Mouse (Mus musculus) right cerebral cortex, postnatal 36 days (tissue): ENCODE data around the gene Zmynd11.

ENCODE experiments used
- DNase-seq, 2 experiments: peaks; one replicate each; pipeline ENCODE4 v3.0.0; 2022; ENCODE audit warnings: low spot score in 2 of 2, mixed read lengths in 1 of 2

Gene Zmynd11

GRCm38 (mm10) chr13:9656613-9657012 is 108.5 kb downstream of the Zmynd11 start:
- DNase-seq = no peak

- no peak for DNase-seq
These were observed 112.1 kb downstream of the Zmynd11 start for GRCm38 (mm10) chr13:9653018-9653417.

DNA sequence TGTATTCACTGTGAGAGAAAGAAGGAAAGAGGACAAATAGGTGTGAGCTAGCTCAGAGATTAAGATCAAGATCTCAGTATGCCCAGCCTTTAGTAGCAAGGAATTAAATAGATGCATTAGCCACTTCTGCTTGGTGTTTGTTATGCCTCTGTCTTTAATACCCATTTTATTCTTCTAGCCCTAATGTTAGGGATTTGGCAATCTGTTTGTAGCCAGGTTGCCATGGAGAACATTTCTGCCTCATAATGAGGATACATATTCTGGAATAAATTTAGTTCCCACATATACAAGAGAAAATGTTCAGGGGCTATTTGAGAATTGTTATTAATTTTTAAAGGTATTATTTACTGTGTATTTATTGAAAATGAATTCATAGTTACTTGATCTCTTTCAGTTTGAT is 114.5 kb downstream of the Zmynd11 start:
- no peak for DNase-seq

DNA sequence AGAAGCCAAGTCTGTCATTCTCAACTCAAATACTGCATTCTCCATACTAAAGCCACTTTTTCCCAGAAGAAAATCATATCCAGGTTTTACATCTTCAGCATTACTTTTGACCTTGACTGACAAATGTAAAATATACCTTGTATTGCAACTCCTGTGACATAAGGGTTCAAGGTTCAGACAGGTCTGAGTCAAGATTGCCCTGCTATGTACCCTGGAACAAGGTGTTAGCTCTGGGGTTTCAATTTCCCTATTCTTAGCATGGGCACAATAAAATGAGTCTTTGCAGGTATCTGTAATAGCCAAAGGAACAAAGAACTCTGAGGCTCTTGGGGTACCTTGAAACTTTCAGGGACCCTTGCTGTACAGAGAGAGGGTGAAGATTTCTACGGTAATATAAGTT is 115.2 kb downstream of the Zmynd11 start:
- no peak for DNase-seq

- DNase-seq = no peak
These were observed 116.4 kb downstream of the Zmynd11 start for GRCm38 (mm10) chr13:9648716-9649115.

DNA sequence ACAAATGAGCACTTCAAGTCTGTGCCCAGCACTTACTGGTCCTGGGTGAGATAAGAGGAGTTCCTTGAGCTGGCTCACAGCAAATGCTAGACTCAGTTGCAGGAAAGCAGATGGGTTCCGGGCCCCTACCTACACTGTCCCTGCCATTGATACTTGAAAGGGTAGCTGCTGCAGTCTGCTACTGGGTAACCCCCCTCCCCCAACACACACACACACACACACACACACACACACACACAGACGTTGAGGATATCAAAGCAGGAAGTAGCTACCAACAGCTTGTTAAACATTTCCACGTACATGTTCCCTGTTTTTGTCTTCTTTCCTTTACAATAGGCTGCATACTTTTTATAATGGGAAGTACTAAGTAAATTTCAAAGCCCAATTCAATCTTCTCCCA is 127.2 kb downstream of the Zmynd11 start:
- no peak for DNase-seq

DNA sequence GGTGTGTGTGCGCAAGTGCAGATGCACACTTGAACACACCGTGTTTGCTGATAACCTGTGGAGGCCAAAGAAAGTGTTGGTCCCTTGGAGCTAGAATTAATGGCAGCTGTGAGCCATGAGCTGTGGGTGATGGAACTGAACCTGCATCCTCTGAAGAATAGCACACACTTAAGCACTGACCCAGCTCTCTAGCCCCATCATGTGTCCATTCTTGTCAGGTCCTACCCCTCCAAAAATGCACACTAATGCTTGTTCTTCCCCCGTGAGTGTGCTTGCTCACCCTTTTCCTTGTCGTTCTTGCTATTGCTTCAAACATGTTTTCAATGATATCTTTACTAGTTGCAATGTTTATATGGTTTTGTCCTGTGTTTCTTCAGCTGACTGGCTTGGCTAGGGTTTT is 128.6 kb downstream of the Zmynd11 start:
- DNase-seq = no peak

DNA sequence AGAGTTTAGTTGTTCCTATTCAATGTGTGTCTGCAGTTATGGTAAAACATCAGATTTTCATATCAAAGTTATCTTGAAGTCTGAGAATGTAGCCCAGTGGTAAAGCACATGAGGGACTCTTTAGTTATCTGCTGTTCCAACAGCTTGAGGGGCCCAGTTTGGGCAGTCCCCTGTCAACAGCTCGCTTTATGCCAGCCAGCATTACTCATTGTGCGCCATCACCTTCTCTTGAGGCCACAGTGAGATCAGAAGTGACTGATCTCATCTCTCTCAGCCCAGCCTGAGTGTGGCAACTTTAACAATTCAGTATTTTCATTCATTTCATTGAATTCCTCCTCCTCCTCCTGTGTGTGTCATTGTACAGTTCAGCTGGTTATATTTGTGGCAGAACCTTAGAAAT is 129.2 kb downstream of the Zmynd11 start:
- no peak for DNase-seq
